13 mouse cellular contexts compared by ENCODE assay signal in genomic region chr6:142413845-142414244, GRCm38 (mm10). TPM values are rescaled to one million over a fixed set of nuclear protein-coding genes. Genes with fewer than 3 reads are reported as not detected.
DNase-seq lines count a peak whose midpoint lies in the region; ATAC-seq and TF ChIP-seq lines count a peak whose summit lies in the region.
"Had no signal": no experiment of that assay in that cellular context is flagged by ENCODE, and none has a peak within 500 bp of the region (broad histone marks: within the 10 kb centered on the region; RNA-seq: fewer than 3 reads in every experiment).

No protein-coding gene starts in this region.

- TF ChIP-seq CTCF in hindbrain, postnatal 0 days (IDR thresholded peaks at IDR 0.05; ENCODE audit: low read depth), result no peak
- no peak for TF ChIP-seq CTCF in stomach, postnatal 0 days (IDR thresholded peaks at IDR 0.05; ENCODE audit: low read depth)

- H3K27me3 ChIP-seq in kidney, embryonic 14.5 days (ENCODE audit: control insufficient read depth, insufficient read depth, low read length), result peaks cover 24% of the 10 kb centered on the region
- H3K27me3 ChIP-seq in hindbrain, postnatal 0 days (ENCODE audit: insufficient read depth, low read length), result peaks cover 19% of the 10 kb centered on the region; the same call in 1 of the 2 replicates
- peaks cover 47% of the 10 kb centered on the region for H3K27me3 ChIP-seq in neural tube, embryonic 13.5 days
- H3K27me3 ChIP-seq in stomach, postnatal 0 days (ENCODE audit: control insufficient read depth, insufficient read depth, low read length), result no peaks in the 10 kb centered on the region

- H3K4me1 ChIP-seq in kidney, embryonic 14.5 days (ENCODE audit: control insufficient read depth, insufficient read depth, low read length), result 0 out of 2 replicates have a peak, but pooled peaks cover 3% of the 10 kb centered on the region
- no peaks in the 10 kb centered on the region; the same call in 1 of the 2 replicates for H3K4me1 ChIP-seq in hindbrain, postnatal 0 days (ENCODE audit: insufficient read depth, low read length)
- peaks cover 7% of the 10 kb centered on the region for H3K4me1 ChIP-seq in neural tube, embryonic 13.5 days (replicated peaks)
- no peaks in the 10 kb centered on the region for H3K4me1 ChIP-seq in stomach, postnatal 0 days (replicated peaks; ENCODE audit: control insufficient read depth, insufficient read depth)

- no peak overlapping the region for H3K27ac ChIP-seq in kidney, embryonic 14.5 days (ENCODE audit: low read depth, low read length)
- H3K27ac ChIP-seq in hindbrain, postnatal 0 days, result no peak overlapping the region
- H3K27ac ChIP-seq in neural tube, embryonic 13.5 days (replicated peaks), result no peak overlapping the region
- no peak overlapping the region for H3K27ac ChIP-seq in stomach, postnatal 0 days (replicated peaks)

- H3K4me3 ChIP-seq in kidney, embryonic 14.5 days (ENCODE audit: low read length), result peak overlapping the region; percentile 40
- H3K4me3 ChIP-seq in hindbrain, postnatal 0 days (ENCODE audit: low read length), result peak overlapping the region; percentile 38
- H3K4me3 ChIP-seq in neural tube, embryonic 13.5 days, result peak overlapping the region; percentile 34; the same call in 1 of the 2 replicates
- no peak overlapping the region for H3K4me3 ChIP-seq in stomach, postnatal 0 days (ENCODE audit: low read depth, low read length)

- DNase-seq in kidney, adult 8-10 months, result no peak
- DNase-seq in hindbrain, postnatal 0 days (ENCODE audit: low spot score), result no peak
- DNase-seq in thymus, postnatal 0 days (ENCODE audit: low spot score), result no peak
- no peak for DNase-seq in stomach, postnatal 0 days (ENCODE audit: low spot score)
- DNase-seq: cerebellum, adult 8-10 months; thymus, adult 2 months had no signal

- no peaks in the 10 kb centered on the region for H3K9me3 ChIP-seq in kidney, embryonic 14.5 days (ENCODE audit: control insufficient read depth, low read length)
- no peaks in the 10 kb centered on the region for H3K9me3 ChIP-seq in hindbrain, postnatal 0 days (ENCODE audit: low read length)
- H3K9me3 ChIP-seq in neural tube, embryonic 13.5 days, result no peaks in the 10 kb centered on the region
- no peaks in the 10 kb centered on the region for H3K9me3 ChIP-seq in stomach, postnatal 0 days (ENCODE audit: control insufficient read depth, low read length)

- H3K4me2 ChIP-seq in kidney, embryonic 14.5 days (replicated peaks; ENCODE audit: low read depth, low read length), result peak overlapping the region; percentile 21; the same call in 1 of the 2 replicates
- H3K4me2 ChIP-seq in hindbrain, postnatal 0 days (ENCODE audit: low read depth, low read length), result peak overlapping the region; percentile 71
- peak overlapping the region; percentile 57; the same call in 1 of the 2 replicates for H3K4me2 ChIP-seq in neural tube, embryonic 13.5 days
- no peak overlapping the region for H3K4me2 ChIP-seq in stomach, postnatal 0 days (replicated peaks; ENCODE audit: low read depth)

- H3K9ac ChIP-seq in kidney, embryonic 14.5 days (ENCODE audit: low read depth, low read length), result no peak overlapping the region
- no peak overlapping the region for H3K9ac ChIP-seq in hindbrain, postnatal 0 days (replicated peaks; ENCODE audit: low read length)
- no peak overlapping the region for H3K9ac ChIP-seq in neural tube, embryonic 13.5 days
- no peak overlapping the region for H3K9ac ChIP-seq in stomach, postnatal 0 days (ENCODE audit: low read length)

- H3K36me3 ChIP-seq in kidney, embryonic 14.5 days (ENCODE audit: control insufficient read depth, insufficient read depth, low read length), result no peaks in the 10 kb centered on the region
- H3K36me3 ChIP-seq in hindbrain, postnatal 0 days (ENCODE audit: insufficient read depth, low read length), result no peaks in the 10 kb centered on the region
- H3K36me3 ChIP-seq in neural tube, embryonic 13.5 days, result peaks cover 6% of the 10 kb centered on the region; the same call in 1 of the 2 replicates
- no peaks in the 10 kb centered on the region for H3K36me3 ChIP-seq in stomach, postnatal 0 days (ENCODE audit: control insufficient read depth, insufficient read depth, low read length)

- 0 out of 2 replicates have a peak, but pooled peaks have one; percentile 28 for ATAC-seq in kidney, embryonic 14.5 days (ENCODE audit: low FRiP score, low TSS enrichment)
- peak; percentile 47 to 63; a peak in 3 of 4 replicates for ATAC-seq in hematopoietic stem cell, adult 5-6 weeks (replicated peaks in 1 of 2; ENCODE audit: insufficient read depth in 1 of 2, low FRiP score in 2 of 2, low TSS enrichment in 1 of 2, low read depth in 1 of 2, poor library complexity in 2 of 2, severe bottlenecking in 2 of 2)
- ATAC-seq in hindbrain, postnatal 0 days, result no peak
- no peak; the same call in 1 of the 2 replicates for ATAC-seq in neural tube, embryonic 13.5 days (ENCODE audit: low read depth)
- ATAC-seq in stomach, postnatal 0 days (ENCODE audit: low FRiP score, low TSS enrichment), result no peak

- no peak for TF ChIP-seq EP300 in stomach, postnatal 0 days (optimal IDR thresholded peaks at IDR 0.05)

- 10% methylated on average over 12 of the region's 12 CpGs for WGBS in kidney, embryonic 14.5 days
- 18% methylated on average over 12 of the region's 12 CpGs for WGBS in hindbrain, postnatal 0 days
- WGBS in neural tube, embryonic 13.5 days, result 11% methylated on average over 12 of the region's 12 CpGs
- WGBS in stomach, postnatal 0 days, result 21% methylated on average over 12 of the region's 12 CpGs

RNA-seq across cellular contexts. Expression of gene Spx, which starts 0.6 kb away (rescaled TPM):
- 0.43 and 0.95 TPM in 2 replicates for polyA plus RNA-seq in kidney, embryonic 14.5 days (2014; fragmentation: Nextera tagmentation; extraction: Ambion mirVana)
- total RNA-seq in hematopoietic stem cell, adult 5-6 weeks (2017), result not detected in 2 replicates
- total RNA-seq in hindbrain, postnatal 0 days (2014; rRNA removed), result 0.75 and 3.6 TPM in 2 replicates
- polyA plus RNA-seq in hindbrain, postnatal 0 days (2015; fragmentation: Nextera tagmentation; extraction: Ambion mirVana), result 2.6 and 3.7 TPM in 2 replicates
- polyA plus RNA-seq in neural tube, embryonic 13.5 days (2015; fragmentation: Nextera tagmentation; extraction: Ambion mirVana), result 0.72 and 0.78 TPM in 2 replicates
- polyA plus RNA-seq in thymus, postnatal 0 days (2015; fragmentation: Nextera tagmentation; extraction: Ambion mirVana), result 0.22 and 0.24 TPM in 2 replicates
- polyA plus RNA-seq in stomach, postnatal 0 days (2015; fragmentation: Nextera tagmentation; extraction: Ambion mirVana), result 0.49 and 0.64 TPM in 2 replicates
- total RNA-seq: gastrocnemius, adult 8-10 months; liver, adult 2 months had no signal
- polyA plus RNA-seq: liver, adult 2 months had no signal

RNA-seq across cellular contexts. Expression of gene Golt1b, which starts 26.8 kb away (rescaled TPM):
- polyA plus RNA-seq in kidney, embryonic 14.5 days (2014; fragmentation: Nextera tagmentation; extraction: Ambion mirVana), result 110 and 122 TPM in 2 replicates
- total RNA-seq in hematopoietic stem cell, adult 5-6 weeks (2017), result 33.5 and 48.5 TPM in 2 replicates
- 36.4 and 49.7 TPM in 2 replicates for total RNA-seq in hindbrain, postnatal 0 days (2014; rRNA removed)
- polyA plus RNA-seq in hindbrain, postnatal 0 days (2015; fragmentation: Nextera tagmentation; extraction: Ambion mirVana), result 62.2 and 65.6 TPM in 2 replicates
- polyA plus RNA-seq in neural tube, embryonic 13.5 days (2015; fragmentation: Nextera tagmentation; extraction: Ambion mirVana), result 84.1 and 87.5 TPM in 2 replicates
- polyA plus RNA-seq in thymus, postnatal 0 days (2015; fragmentation: Nextera tagmentation; extraction: Ambion mirVana), result 69.2 and 71.7 TPM in 2 replicates
- 62.2 and 68.5 TPM in 2 replicates for polyA plus RNA-seq in stomach, postnatal 0 days (2015; fragmentation: Nextera tagmentation; extraction: Ambion mirVana)

RNA-seq across cellular contexts. Expression of gene Recql, which starts 27.0 kb away (rescaled TPM):
- polyA plus RNA-seq in kidney, embryonic 14.5 days (2014; fragmentation: Nextera tagmentation; extraction: Ambion mirVana), result 18.3 and 30.8 TPM in 2 replicates
- 34.3 and 73.0 TPM in 2 replicates for total RNA-seq in hematopoietic stem cell, adult 5-6 weeks (2017)
- 17.4 and 25.4 TPM in 2 replicates for total RNA-seq in hindbrain, postnatal 0 days (2014; rRNA removed)
- 16.6 and 17.6 TPM in 2 replicates for polyA plus RNA-seq in hindbrain, postnatal 0 days (2015; fragmentation: Nextera tagmentation; extraction: Ambion mirVana)
- 27.1 and 29.7 TPM in 2 replicates for polyA plus RNA-seq in neural tube, embryonic 13.5 days (2015; fragmentation: Nextera tagmentation; extraction: Ambion mirVana)
- 44.4 and 48.7 TPM in 2 replicates for polyA plus RNA-seq in thymus, postnatal 0 days (2015; fragmentation: Nextera tagmentation; extraction: Ambion mirVana)
- 11.7 TPM in 2 replicates for polyA plus RNA-seq in stomach, postnatal 0 days (2015; fragmentation: Nextera tagmentation; extraction: Ambion mirVana)

RNA-seq across cellular contexts. Expression of gene Gys2, which starts 59.1 kb away (rescaled TPM):
- not detected in 2 replicates for polyA plus RNA-seq in kidney, embryonic 14.5 days (2014; fragmentation: Nextera tagmentation; extraction: Ambion mirVana)
- total RNA-seq in hematopoietic stem cell, adult 5-6 weeks (2017), result not detected in 2 replicates
- total RNA-seq in hindbrain, postnatal 0 days (2014; rRNA removed), result 0.10 and 0.18 TPM in 2 replicates
- 0.38 TPM in 1 of 2 replicates, not detected in the other for polyA plus RNA-seq in hindbrain, postnatal 0 days (2015; fragmentation: Nextera tagmentation; extraction: Ambion mirVana)
- polyA plus RNA-seq in neural tube, embryonic 13.5 days (2015; fragmentation: Nextera tagmentation; extraction: Ambion mirVana), result not detected in 2 replicates
- polyA plus RNA-seq in thymus, postnatal 0 days (2015; fragmentation: Nextera tagmentation; extraction: Ambion mirVana), result 0.67 and 0.88 TPM in 2 replicates
- 0.07 and 0.58 TPM in 2 replicates for polyA plus RNA-seq in stomach, postnatal 0 days (2015; fragmentation: Nextera tagmentation; extraction: Ambion mirVana)
- total RNA-seq: left cerebral cortex, adult 8-10 months had no signal
- polyA plus RNA-seq: lung, embryonic 16.5 days had no signal

Comparison
In these comparisons a context has a peak if more than half of its experiments do, and no peak if none do; other contexts are left out.
1. ATAC-seq: peak in kidney, embryonic 14.5 days (single experiment) and hematopoietic stem cell, adult 5-6 weeks (2 of 2); none in hindbrain, postnatal 0 days (single experiment), neural tube, embryonic 13.5 days (single experiment) and stomach, postnatal 0 days (single experiment).